Mouse (Mus musculus) MEL (cell line): Measurements from ENCODE around the gene Aco2. TPM values are rescaled to one million over a fixed set of nuclear protein-coding genes. Genes with fewer than 3 reads are reported as not detected.

Experiments
- DNase-seq: peaks from one replicate; pipeline ENCODE4 v3.0.0; 2011; ENCODE audit warnings: low read depth, low spot score
- H3K27ac ChIP-seq: 2 replicates; pipeline ENCODE4 v1.5.1; 2012; ENCODE audit warnings: low read depth, mild to moderate bottlenecking, control low read depth, low read length, moderate library complexity; ENCODE audit not compliant: control insufficient read depth
- H3K27me3 ChIP-seq, 2 experiments: fragments of 150-350 bp in 1 of 2; sonication (generic) in 1 of 2; 2 replicates each; pipeline ENCODE4 v1.6.1; 2012; ENCODE audit warnings: low read length in 2 of 2, mild to moderate bottlenecking in 2 of 2, improper control_type of control experiment in 1 of 2, moderate library complexity in 1 of 2; ENCODE audit not compliant: insufficient read depth in 2 of 2, control insufficient read depth in 1 of 2
- H3K36me3 ChIP-seq, 2 experiments: 2 replicates each; pipeline ENCODE4 v1.6.1; 2012 to 2014; ENCODE audit warnings: low read length in 2 of 2, improper control_type of control experiment in 1 of 2, inconsistent platforms in 1 of 2, mild to moderate bottlenecking in 1 of 2; ENCODE audit not compliant: insufficient read depth in 2 of 2, control insufficient read depth in 1 of 2
- H3K4me1 ChIP-seq, 2 experiments: fragments of 150-350 bp in 1 of 2; sonication (generic) in 1 of 2; 2 replicates each; pipeline ENCODE4 v1.6.1; 2012; ENCODE audit warnings: low read length in 2 of 2, improper control_type of control experiment in 1 of 2, mild to moderate bottlenecking in 1 of 2; ENCODE audit not compliant: insufficient read depth in 2 of 2, control insufficient read depth in 1 of 2
- H3K4me3 ChIP-seq, 2 experiments: fragments of 150-350 bp in 1 of 2; sonication (generic) in 1 of 2; 2 replicates each; pipeline ENCODE4 v1.5.1; 2012; ENCODE audit warnings: low read depth in 2 of 2, low read length in 2 of 2, mild to moderate bottlenecking in 2 of 2, moderate library complexity in 2 of 2, control low read depth in 1 of 2, improper control_type of control experiment in 1 of 2; ENCODE audit not compliant: control insufficient read depth in 1 of 2, insufficient read depth in 1 of 2
- H3K79me2 ChIP-seq: 2 replicates; pipeline ENCODE4 v1.6.1; 2012; ENCODE audit warnings: mild to moderate bottlenecking, low read length, moderate library complexity; ENCODE audit not compliant: control insufficient read depth, poor library complexity, insufficient read depth
- H3K9ac ChIP-seq: 2 replicates; pipeline ENCODE4 v1.6.1; 2012; ENCODE audit warnings: low read depth, mild to moderate bottlenecking, control low read depth, low read length, moderate library complexity; ENCODE audit not compliant: control insufficient read depth, poor library complexity, severe bottlenecking
- H3K9me3 ChIP-seq: fragments of 150-350 bp; sonication (generic); replicated peaks from 2 replicates; pipeline ENCODE4 v1.6.1; 2012; ENCODE audit warnings: mild to moderate bottlenecking, low read length, improper control_type of control experiment, moderate library complexity; ENCODE audit not compliant: insufficient read depth
- BHLHE40 ChIP-seq: IDR thresholded peaks from 2 replicates; pipeline ENCODE4 v1.6.1; 2012; ENCODE audit warnings: low read depth, mild to moderate bottlenecking, inconsistent platforms, low read length, improper control_type of control experiment, borderline replicate concordance
- CHD1 ChIP-seq: IDR thresholded peaks from 2 replicates; pipeline ENCODE4 v1.6.1; 2012; ENCODE audit warnings: low read depth, mild to moderate bottlenecking, inconsistent platforms, low read length, improper control_type of control experiment
- CHD2 ChIP-seq: IDR thresholded peaks from 2 replicates; pipeline ENCODE4 v1.6.1; 2011; ENCODE audit warnings: low read length, improper control_type of control experiment
- CTCF ChIP-seq, 3 experiments: IDR thresholded peaks in 2 of 3; conservative IDR thresholded peaks in 1 of 3; 2 replicates each; pipeline ENCODE4 v1.5.1; 2011 to 2012; ENCODE audit warnings: low read length in 3 of 3, low read depth in 2 of 3, mild to moderate bottlenecking in 2 of 3, improper control_type of control experiment in 1 of 3, inconsistent platforms in 1 of 3, mixed read lengths in 1 of 3, moderate library complexity in 1 of 3; ENCODE audit not compliant: control insufficient read depth in 1 of 3, insufficient read depth in 1 of 3, poor library complexity in 1 of 3, severe bottlenecking in 1 of 3
- ELF1 ChIP-seq: IDR thresholded peaks from 2 replicates; pipeline ENCODE4 v1.6.1; 2014; ENCODE audit warnings: low read depth, mild to moderate bottlenecking, inconsistent platforms, low read length, improper control_type of control experiment, moderate library complexity
- GATA1 ChIP-seq: IDR thresholded peaks from 2 replicates; pipeline ENCODE4 v1.6.1; 2011; ENCODE audit warnings: low read depth, low read length, improper control_type of control experiment
- HCFC1 ChIP-seq: IDR thresholded peaks from 2 replicates; pipeline ENCODE4 v1.6.1; 2012; ENCODE audit warnings: low read depth, mild to moderate bottlenecking, inconsistent platforms, low read length, improper control_type of control experiment, moderate library complexity
- MAFK ChIP-seq: IDR thresholded peaks from 2 replicates; pipeline ENCODE4 v1.6.1; 2011; ENCODE audit warnings: low read depth, mild to moderate bottlenecking, low read length, improper control_type of control experiment, borderline replicate concordance
- MAX ChIP-seq: IDR thresholded peaks from 2 replicates; pipeline ENCODE4 v1.6.1; 2011; ENCODE audit warnings: low read length, improper control_type of control experiment
- MAZ ChIP-seq: IDR thresholded peaks from 2 replicates; pipeline ENCODE4 v1.6.1; 2012; ENCODE audit warnings: low read depth, mild to moderate bottlenecking, inconsistent platforms, low read length, improper control_type of control experiment
- MEF2A ChIP-seq: IDR thresholded peaks from 2 replicates; pipeline ENCODE4 v1.6.1; 2014; ENCODE audit warnings: low read depth, mild to moderate bottlenecking, inconsistent platforms, low read length, improper control_type of control experiment; ENCODE audit not compliant: poor library complexity, insufficient replicate concordance, severe bottlenecking; ENCODE audit errors: extremely low read depth
- POLR2A ChIP-seq, 2 experiments: IDR thresholded peaks; 2 replicates each; pipeline ENCODE4 v1.6.1; 2011 to 2012; ENCODE audit warnings: low read length in 2 of 2, mild to moderate bottlenecking in 2 of 2, control low read depth in 1 of 2, improper control_type of control experiment in 1 of 2, low read depth in 1 of 2, moderate library complexity in 1 of 2; ENCODE audit not compliant: control insufficient read depth in 1 of 2, insufficient read depth in 1 of 2, poor library complexity in 1 of 2
- POLR2AphosphoS5 ChIP-seq: IDR thresholded peaks from 2 replicates; pipeline ENCODE4 v1.6.1; 2012; ENCODE audit warnings: low read depth, borderline replicate concordance, mild to moderate bottlenecking, inconsistent platforms, low read length, moderate library complexity, mixed read lengths
- RAD21 ChIP-seq: IDR thresholded peaks from 2 replicates; pipeline ENCODE4 v1.6.1; 2011; ENCODE audit warnings: mild to moderate bottlenecking, low read depth, low read length, improper control_type of control experiment
- SIN3A ChIP-seq: IDR thresholded peaks from 2 replicates; pipeline ENCODE4 v1.6.1; 2012; ENCODE audit warnings: low read length, improper control_type of control experiment, inconsistent platforms
- TAL1 ChIP-seq: IDR thresholded peaks from 2 replicates; pipeline ENCODE4 v1.6.1; 2012; ENCODE audit warnings: mild to moderate bottlenecking, inconsistent platforms, low read length, moderate library complexity, mixed read lengths
- TCF12 ChIP-seq: IDR thresholded peaks from 2 replicates; pipeline ENCODE4 v1.6.1; 2014; ENCODE audit warnings: low read depth, mild to moderate bottlenecking, inconsistent platforms, low read length, improper control_type of control experiment, moderate library complexity
- UBTF ChIP-seq: IDR thresholded peaks from 2 replicates; pipeline ENCODE4 v1.6.1; 2012; ENCODE audit warnings: low read depth, mild to moderate bottlenecking, inconsistent platforms, low read length, improper control_type of control experiment, moderate library complexity, borderline replicate concordance; ENCODE audit not compliant: insufficient read depth
- USF1 ChIP-seq: IDR thresholded peaks from 2 replicates; pipeline ENCODE4 v1.6.1; 2014; ENCODE audit warnings: low read depth, mild to moderate bottlenecking, inconsistent platforms, low read length, improper control_type of control experiment, moderate library complexity
- USF2 ChIP-seq, 2 experiments: IDR thresholded peaks; 2 replicates each; pipeline ENCODE4 v1.6.1; 2011 to 2012; ENCODE audit warnings: improper control_type of control experiment in 2 of 2, low read length in 2 of 2, borderline replicate concordance in 1 of 2, inconsistent platforms in 1 of 2, low read depth in 1 of 2, mild to moderate bottlenecking in 1 of 2; ENCODE audit not compliant: insufficient read depth in 1 of 2
- ZKSCAN1 ChIP-seq: IDR thresholded peaks from 2 replicates; pipeline ENCODE4 v1.6.1; 2012; ENCODE audit warnings: low read depth, mild to moderate bottlenecking, inconsistent platforms, low read length, improper control_type of control experiment, moderate library complexity
- polyA plus RNA-seq, 2 experiments: library from polyadenylated mRNA; stranded (reverse) in 1 of 2; unstranded in 1 of 2; fragments of >175 nt in 1 of 2; fragments of >200 nt in 1 of 2; gene quantifications; 2 replicates each; pipeline versions ENCODE4 v1.2.1 to v1.2.4; 2012; ENCODE audit warnings: low replicate concordance in 2 of 2, low read depth in 1 of 2; ENCODE audit not compliant: insufficient read length in 2 of 2, insufficient read depth in 1 of 2, missing spikeins in 1 of 2
- total RNA-seq: library from RNA; depleted of rRNA; stranded (reverse); fragments of 300-350 nt; gene quantifications from 2 replicates; pipeline ENCODE4 v1.2.3, GENCODE M21; 2012

Gene Aco2
- total and polyA plus RNA-seq, 3 experiments: 248 to 1,242 (median 447) TPM

DNA sequence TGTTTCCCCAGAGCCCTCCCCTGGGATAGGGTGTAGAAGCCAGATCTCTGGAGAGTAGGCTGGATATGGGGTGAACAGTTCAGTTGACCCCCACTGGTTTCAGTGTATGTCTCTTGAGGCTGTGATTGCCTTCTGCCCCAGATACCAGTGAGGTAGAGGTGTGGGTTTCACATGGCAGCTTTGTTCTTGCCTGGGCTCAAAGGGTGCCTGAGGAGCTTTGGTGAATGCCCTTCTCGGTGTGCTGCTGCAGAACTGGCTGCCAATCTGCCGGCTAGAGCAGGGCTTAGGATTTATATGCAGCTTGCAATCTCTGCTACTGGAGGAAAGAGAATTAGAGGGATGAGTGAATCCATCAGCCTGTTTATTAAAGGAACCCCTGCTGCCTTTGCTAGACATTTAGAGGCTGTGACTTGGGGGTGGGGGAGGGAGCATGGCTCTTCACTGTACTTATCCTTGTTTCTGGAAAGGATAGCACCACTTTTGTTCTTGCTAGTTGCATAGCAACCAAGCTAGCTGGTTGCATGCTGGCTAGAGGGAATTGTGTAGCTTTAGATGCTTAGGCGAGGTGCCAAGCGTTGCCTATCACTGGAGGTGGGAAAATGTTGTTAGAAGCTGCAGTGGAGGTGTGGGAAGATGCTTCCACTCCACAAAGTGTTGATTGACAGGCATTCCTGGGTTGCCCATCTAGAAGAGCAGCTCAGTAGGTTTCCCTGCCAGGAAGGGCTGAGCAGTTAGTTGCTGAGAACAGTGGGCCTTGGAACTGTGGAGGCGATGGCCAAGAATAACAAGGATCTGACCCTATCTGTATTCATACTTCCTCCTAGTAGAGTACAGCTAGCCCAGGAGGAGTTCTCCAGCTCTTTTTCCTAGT lies 7.7 kb downstream of the Aco2 start:
- TF ChIP-seq BHLHE40: no peak
- TF ChIP-seq MAX: no peak
- TF ChIP-seq HCFC1: no peak
- no peak for TF ChIP-seq MEF2A
- TF ChIP-seq CHD2: no peak
- no peak for TF ChIP-seq TAL1
- TF ChIP-seq MAZ: no peak
- TF ChIP-seq POLR2A (IDR thresholded peaks at IDR 0.05; ENCODE audit: control insufficient read depth in 1 of 2, insufficient read depth in 1 of 2, low read depth in 1 of 2, low read length in 2 of 2, poor library complexity in 1 of 2): no peak
- no peak for TF ChIP-seq CTCF (IDR thresholded peaks at IDR 0.05 in 2 of 3, conservative IDR thresholded peaks at IDR 0.05 in 1 of 3; ENCODE audit: control insufficient read depth in 1 of 3, insufficient read depth in 1 of 3, low read depth in 2 of 3, low read length in 3 of 3, poor library complexity in 1 of 3, severe bottlenecking in 1 of 3)
- TF ChIP-seq TCF12: no peak
- TF ChIP-seq CHD1: no peak
- no peak for TF ChIP-seq POLR2AphosphoS5
- no peak for TF ChIP-seq MAFK
- TF ChIP-seq RAD21: no peak
- no peak for TF ChIP-seq SIN3A
- TF ChIP-seq, all 39 proteins: peak for 0

DNA sequence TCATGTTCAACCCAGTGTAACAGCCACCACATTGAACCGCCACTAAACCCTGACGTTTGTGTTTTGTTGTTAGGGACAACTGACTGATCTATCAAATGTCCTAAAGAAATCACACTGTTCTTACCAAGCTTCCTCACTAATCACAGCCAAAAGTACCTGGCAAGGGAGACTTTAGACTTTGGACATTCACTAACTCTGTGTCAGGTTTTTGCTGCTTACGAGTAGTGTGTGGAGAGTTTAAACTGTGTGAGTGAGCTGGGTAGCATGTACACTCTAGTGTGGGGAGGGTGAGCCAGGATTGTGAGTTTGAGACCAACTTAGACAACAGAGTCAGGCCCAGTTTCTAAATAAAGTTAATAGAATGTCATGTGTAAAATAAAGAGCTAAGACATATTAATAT lies 10.2 kb downstream of the Aco2 start:
- Histone ChIP-seq H3K27ac (no peak overlapping the region), H3K4me3 (no peak overlapping the region), H3K4me1 (peaks cover 9 to 13% of the 10 kb centered on the region in 2 experiments; a peak in 3 of 4 replicates), H3K9ac (no peak overlapping the region), H3K9me3 (no peaks in the 10 kb centered on the region), H3K79me2 (peaks cover 77% of the 10 kb centered on the region), H3K36me3 (peaks cover 5 to 11% of the 10 kb centered on the region in 2 experiments), H3K27me3 (no peaks in the 10 kb centered on the region)
- DNase-seq: no peak
- no peak for TF ChIP-seq CTCF (IDR thresholded peaks at IDR 0.05 in 2 of 3, conservative IDR thresholded peaks at IDR 0.05 in 1 of 3; ENCODE audit: control insufficient read depth in 1 of 3, insufficient read depth in 1 of 3, low read depth in 2 of 3, low read length in 3 of 3, poor library complexity in 1 of 3, severe bottlenecking in 1 of 3)
- no peak for TF ChIP-seq TAL1
- no peak for TF ChIP-seq UBTF
- TF ChIP-seq MAFK: no peak
- no peak for TF ChIP-seq GATA1
- TF ChIP-seq ZKSCAN1: no peak
- no peak for TF ChIP-seq USF2 (IDR thresholded peaks at IDR 0.05; ENCODE audit: borderline replicate concordance in 1 of 2, insufficient read depth in 1 of 2, low read depth in 1 of 2, low read length in 2 of 2)
- TF ChIP-seq ELF1: no peak
- TF ChIP-seq USF1: no peak

More for the DNA sequence above, 7.7 kb downstream of the Aco2 start:
- Histone ChIP-seq H3K4me1 (peaks cover 9 to 13% of the 10 kb centered on the region in 2 experiments; a peak in 3 of 4 replicates), H3K27me3 (no peaks in the 10 kb centered on the region), H3K9ac (no peak overlapping the region), H3K4me3 (no peak overlapping the region), H3K79me2 (peaks cover 80% of the 10 kb centered on the region), H3K9me3 (no peaks in the 10 kb centered on the region), H3K27ac (no peak overlapping the region), H3K36me3 (peaks cover 5 to 13% of the 10 kb centered on the region in 2 experiments)
- DNase-seq: no peak
